Mouse (Mus musculus): ENCODE measurements around the gene Qdpr. TPM values are rescaled to one million over a fixed set of nuclear protein-coding genes. Genes with fewer than 3 reads are reported as not detected.

The Qdpr gene
- total RNA-seq, 2 experiments from 2014 or later = 105 TPM

DNA sequence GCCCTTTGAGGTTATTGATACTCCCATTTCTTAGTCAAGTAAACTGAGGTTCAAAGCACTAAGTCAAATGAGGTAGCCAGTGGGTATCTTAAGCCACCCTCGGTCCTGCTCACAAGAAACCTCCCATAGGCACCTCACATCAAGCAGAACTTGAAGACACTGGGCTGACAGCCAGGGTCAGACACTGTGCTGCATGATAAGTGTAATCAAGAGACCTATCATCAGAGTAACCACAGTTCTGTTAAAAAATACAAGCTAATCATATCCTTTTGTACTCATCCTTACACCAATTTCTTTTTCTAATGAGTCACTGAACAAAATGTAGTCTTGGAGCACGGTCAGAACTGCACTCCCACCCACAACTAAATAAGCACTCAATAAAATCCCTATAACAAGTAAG lies 43.9 kb downstream of the Qdpr start:
- DNase-seq (ENCODE audit: low spot score in 2 of 2) = no peak

DNA sequence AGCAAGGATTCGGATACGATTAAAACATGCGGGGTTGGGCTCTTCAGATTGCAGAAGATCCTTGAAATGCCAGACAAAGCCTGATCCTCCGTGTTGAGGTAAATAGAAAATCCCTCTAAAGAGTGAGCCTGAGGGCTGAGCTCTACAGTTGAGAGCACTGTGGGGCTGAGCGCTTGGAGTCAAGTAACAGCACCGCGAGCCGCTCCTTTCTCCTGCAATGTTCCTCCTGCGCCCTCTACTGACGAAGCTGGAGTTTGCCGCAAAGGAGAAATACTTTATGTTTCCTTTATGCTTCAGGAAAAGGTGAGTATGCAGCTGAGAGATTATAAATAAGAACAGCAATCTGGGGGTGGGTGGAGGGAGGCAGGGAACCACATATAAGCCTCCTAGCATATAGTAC lies 47.4 kb downstream of the Qdpr start:
- peak; percentile 71 to 77 for DNase-seq (ENCODE audit: low spot score in 2 of 2)

DNA sequence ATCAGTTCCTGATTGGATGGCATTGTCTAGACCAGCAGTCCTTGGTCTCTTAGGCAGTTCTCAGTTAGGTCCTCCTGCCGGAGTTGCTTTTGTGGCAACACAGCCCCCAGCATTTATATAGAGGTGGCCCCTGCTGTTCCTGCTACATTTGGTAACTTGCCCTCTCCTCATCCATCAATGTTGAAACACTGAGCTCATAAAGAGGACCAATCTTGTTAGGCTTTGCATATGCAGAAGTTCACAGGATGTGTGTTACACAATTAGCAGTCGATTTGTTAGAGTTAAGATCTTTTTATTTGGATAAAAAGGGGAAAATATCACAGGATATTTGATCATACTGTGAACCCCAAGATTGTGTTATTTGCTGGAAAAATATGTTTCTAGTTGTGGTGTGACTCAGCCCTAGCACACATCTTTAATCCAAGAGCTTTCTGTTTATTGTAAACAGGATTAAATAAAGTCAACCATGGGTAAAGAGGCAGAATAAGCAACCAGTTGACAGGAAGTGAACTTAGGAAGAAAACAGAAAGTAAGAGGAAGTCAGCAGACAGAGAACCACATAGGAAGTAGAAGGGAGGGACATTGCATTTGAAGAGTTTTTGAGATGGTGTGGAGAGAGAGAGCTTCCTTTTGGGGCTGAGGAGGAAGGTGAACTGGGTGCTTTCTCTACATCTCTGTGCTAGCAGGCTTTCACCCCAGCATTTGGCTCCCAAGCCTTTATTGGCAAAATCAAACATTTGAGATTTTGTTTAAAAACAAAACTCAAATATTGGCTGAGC lies 65.8 kb downstream of the Qdpr start:
- DNase-seq (ENCODE audit: low spot score in 2 of 2) = no peak

Other genes starting within 250 kb of the Qdpr start
- gene Clrn2, start 3.5 kb upstream of the Qdpr start, total RNA-seq (2021) = under 1 TPM in 1 of 2 experiments, not detected in 1; 0.48 TPM
- 10 to 100 TPM; 45.8 to 51.5 TPM for gene Lap3, start 43.1 kb upstream of the Qdpr start, total RNA-seq (2021)
- 10 to 100 TPM; 75.4 to 82.8 TPM for gene Med28, start 70.0 kb upstream of the Qdpr start, total RNA-seq (2021)
- 10 to 100 TPM; 13.5 to 16.0 TPM for gene Fam184b, start 189.4 kb upstream of the Qdpr start, total RNA-seq (2021)
- gene Ncapg, start 219.7 kb upstream of the Qdpr start, total RNA-seq (2021) = 1 to 10 TPM in 1 of 2 experiments, under 1 TPM in 1; 0.81 to 1.7 TPM

Measured in layer of hippocampus, postnatal 14 days (tissue).